Mouse (Mus musculus) liver, postnatal 0 days (tissue): ENCODE results near the gene Zfp786.
"Not testable (repeated sequence)": the region's sequence is repeated elsewhere in the genome, so short reads cannot be mapped to it uniquely, and the experiment has no call there.

ENCODE experiments used
- CTCF ChIP-seq: sonication (generic); IDR thresholded peaks from 2 replicates; pipeline ENCODE4 v1.5.1; 2016; ENCODE audit warnings: antibody characterized with exemption, low read depth
- EP300 ChIP-seq: IDR thresholded peaks from 2 replicates; pipeline ENCODE4 v1.6.1; 2016; ENCODE audit warnings: antibody characterized with exemption, low read depth, mild to moderate bottlenecking

- TF ChIP-seq CTCF, EP300: not testable (repeated sequence)
Observed at GRCm38 (mm10) chr6:47857729-47858128, 27.1 kb upstream of the Zfp786 start.
